Mouse (Mus musculus): ENCODE results near the gene Lsm14a. TPM values are rescaled to one million over a fixed set of nuclear protein-coding genes. Genes with fewer than 3 reads are reported as not detected.
"Not testable (repeated sequence)": the region's sequence is repeated elsewhere in the genome, so short reads cannot be mapped to it uniquely, and the experiment has no call there.

Gene Lsm14a
- total RNA-seq, 1 experiment from 2014 or later = 116 TPM

DNA sequence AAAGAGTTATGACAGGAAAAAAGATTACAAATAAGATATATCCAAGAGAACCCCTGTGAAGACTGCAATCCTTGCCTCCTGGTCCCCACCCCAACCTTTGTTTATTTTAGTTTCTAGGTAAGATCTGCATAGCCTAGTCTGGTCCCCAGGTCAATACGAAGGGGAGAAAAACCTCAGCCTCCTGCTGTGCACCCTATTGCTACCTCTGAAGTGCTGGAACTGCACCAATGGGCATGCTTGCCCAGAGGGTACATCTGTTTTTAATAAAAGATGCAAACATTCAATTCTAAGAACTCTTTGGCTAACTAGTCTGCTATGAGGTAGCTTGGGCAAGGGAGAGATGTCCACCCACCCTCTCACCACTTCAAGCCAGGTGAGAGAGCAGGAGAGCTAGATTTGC, 19.2 kb downstream of the Lsm14a start:
- DNase-seq = no peak

DNA sequence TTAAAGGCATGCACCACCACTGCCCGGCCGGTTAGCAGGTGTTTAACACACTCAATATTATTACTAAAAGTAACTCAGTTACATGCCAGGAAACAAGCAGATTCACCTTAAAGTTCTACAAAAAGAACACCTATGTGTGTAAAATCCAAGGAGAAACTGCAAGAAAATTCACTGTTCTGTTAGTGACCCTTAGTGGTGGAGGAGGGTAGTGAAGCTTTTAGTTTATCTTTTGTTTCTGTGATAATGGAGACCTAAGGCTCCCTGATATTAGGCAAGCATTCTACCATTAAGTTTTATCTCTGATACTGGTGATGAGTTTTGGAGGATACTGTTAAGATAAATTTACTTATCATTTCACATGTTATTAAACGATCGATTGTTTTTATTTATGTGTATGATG, 37.5 kb downstream of the Lsm14a start:
- DNase-seq = no peak

DNA sequence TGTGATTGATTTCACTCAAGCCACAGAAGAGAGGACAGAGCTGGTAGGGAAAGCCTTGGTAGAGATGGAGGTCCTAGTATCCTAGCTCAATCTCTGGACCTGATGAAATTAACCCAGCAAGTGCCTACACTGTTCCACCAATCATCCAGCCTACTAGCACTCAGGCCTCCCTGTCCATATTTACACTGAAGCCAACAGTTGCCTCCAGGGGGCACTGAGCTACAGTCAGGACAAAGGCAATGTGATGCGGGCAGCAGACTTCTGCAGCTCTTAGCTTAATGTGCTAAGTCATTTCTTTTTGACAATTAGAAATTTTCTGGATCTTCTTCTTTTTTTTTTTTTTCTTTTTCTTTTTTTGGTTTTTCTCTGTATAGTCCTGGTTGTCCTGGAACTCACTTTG, 41.1 kb downstream of the Lsm14a start:
- DNase-seq = no peak

DNA sequence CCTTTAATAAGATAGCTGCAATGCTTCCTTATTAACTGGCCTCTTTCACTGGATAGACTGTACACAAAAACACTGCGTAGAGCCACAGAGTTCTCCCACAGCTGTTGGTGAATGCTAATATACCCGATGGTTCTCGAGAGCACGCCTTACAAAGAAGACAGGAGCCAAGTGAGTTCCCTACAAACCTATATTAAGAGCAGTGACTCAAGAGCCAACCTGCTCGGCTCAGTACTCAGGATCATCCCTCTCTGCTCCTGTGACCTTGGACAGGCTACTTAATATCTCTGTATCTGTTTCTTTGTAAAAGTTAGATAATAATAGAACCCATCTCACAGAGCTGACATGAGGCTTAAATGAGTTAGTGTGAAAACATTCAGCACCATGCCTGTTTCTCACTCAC, 42.9 kb downstream of the Lsm14a start:
- no peak for DNase-seq

DNA sequence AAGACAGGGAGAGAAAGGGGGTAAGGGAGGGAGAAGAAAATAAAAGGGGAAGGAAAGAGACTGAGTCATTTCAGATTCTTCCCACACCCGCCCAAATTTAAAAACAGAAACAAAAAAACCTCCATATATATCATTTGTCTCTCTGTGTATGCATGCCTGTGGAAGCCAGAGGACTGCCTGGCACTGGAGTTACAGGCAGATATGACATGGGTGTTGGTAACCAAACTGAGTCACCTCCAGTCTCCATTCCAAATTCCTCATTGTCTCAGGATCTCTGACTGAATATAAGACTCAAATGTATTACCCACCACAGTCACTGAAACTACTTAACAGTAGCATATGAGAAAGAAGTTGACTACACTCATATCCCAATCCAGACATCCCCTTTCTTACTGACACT, 45.1 kb downstream of the Lsm14a start:
- no peak for DNase-seq

DNA sequence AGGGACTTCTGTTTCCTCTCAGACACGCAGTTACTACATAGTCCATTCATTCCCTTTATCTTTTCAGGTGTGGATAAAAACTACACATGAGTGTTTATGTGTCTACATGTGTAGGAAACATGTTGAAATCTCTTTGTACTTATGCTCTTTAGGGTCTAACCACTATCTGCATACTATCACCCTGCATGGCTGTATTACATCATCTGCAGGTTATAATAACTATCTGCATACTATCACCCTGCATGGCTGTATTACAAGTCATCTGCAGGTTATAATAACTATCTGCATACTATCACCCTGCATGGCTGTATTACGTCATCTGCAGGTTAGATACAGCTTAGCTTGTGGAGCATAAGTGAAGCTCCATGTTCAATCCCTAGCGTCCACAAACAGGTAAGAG, 46.1 kb downstream of the Lsm14a start:
- no peak for DNase-seq

DNA sequence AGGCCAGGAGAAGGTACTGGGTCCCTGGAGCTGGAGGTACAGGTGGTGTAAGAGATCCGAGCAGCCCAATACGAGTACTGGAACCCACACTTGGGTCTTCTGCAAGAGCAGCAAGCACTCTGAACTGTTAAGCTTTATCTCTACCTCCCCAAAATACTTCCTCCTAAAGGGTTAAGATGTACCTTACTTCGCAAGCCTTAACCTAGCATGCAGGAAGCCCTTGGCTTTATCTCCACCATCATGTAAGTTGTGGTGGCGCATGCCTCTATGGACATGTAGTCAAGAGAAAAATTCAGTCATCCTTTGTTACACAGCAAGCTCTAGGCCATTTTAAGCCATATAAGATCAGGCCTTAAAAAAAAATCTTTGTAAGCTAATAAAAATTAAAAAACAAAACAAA, 46.6 kb downstream of the Lsm14a start:
- no peak for DNase-seq

DNA sequence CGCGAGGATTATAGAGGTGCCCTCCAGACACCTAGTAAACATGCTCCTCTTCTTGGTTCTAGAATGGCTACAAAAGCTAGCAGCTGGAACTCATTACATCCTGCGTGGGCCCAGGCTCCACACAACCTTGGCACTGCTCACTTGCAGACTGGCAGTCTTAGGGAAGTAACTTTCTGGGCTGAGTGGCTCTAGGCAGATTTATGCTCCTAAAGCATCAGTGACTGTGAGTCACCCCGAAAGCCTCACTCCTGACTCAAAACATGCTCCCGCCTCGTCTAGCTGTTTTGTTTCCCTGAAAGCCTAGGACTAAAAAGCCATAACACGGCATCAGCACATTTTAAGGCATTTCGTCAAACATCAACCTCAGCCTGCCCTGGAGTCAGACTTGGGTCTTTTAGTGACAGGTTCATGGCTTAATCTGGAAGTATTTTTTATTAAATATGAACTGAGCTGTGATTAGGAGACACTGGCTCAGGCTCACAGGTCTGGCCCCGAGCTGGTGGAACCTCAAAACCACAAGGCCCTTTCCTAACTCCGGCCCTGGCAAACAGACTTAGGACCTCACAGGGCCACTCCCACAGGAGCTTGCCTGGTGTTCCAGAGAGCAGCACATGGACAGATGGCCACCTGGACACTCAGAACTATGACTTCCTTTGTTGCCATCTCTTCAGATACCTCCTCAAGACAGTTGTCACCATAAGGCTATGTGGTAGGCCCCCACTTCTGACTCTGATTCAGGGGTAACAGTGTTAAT, 50.9 kb downstream of the Lsm14a start:
- peak; percentile 33 for DNase-seq

DNA sequence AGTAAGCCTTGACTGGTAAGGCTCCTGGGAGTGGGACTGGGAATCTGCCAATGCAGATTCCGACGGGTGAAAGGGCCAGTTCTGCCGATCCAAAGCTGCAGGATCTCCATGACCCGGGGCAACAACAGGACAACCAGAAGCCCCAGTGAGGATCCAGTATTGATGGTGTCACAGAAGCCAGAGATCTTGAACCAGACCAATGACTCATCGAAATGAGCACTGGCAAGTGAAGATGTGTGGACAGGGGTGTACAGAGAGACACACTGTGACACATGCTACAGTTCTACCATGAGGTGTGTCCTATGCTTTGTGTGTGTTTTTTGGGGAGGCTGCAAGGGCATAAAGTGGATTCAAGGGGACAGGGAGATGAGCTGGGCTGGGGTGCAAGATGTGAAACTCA, 52.3 kb downstream of the Lsm14a start:
- DNase-seq = no peak

DNA sequence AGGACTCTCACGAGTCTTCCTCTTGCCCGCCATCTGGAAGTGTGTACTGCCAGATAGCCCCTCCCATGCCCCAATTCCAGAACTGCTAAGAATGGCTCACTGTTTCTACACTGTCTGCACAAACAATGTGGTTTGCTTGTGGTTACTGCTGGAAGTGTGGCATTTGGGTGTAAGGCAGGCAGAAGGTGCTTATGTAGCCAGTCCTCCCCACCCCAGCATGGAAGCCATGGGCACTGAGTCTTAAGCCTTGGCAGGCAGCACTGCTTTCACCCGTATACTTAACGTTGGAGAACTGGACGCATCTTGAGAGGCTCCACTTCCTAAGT, 54.0 kb downstream of the Lsm14a start:
- no peak for DNase-seq

DNA sequence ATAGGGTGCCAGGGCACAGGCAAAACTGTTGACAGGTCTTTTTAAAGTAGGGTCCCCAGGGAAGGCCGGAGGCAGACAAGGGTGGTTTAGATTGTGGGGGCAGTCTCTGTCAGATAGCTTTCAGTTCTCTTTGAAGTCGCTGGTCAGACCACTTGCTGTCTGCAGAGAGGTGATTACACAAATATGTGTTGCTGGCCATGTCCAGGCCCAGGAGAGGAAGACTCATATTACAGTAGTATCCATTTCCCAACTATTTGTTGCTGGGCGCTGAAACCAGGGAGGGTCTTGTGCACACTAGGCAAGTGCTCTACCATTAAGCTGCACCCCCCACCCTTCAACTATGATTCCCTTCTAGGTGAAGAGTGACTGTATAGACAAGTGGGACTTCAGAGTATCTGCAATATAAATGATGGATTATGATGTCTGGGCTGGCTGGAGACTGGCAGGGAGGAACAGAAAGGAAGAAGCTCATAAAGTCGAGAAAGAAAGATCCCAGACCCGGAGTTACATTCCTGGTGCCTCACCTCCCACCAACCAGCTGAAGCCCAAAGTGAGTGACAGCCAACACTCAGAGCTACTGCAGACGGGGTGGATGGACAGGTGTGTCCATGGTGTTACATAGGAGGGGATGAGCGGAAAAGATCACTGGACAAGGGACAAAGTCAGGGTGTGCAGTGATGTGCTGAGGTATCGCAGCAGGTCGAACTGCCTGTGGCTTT, 54.5 kb downstream of the Lsm14a start:
- DNase-seq = no peak

DNA sequence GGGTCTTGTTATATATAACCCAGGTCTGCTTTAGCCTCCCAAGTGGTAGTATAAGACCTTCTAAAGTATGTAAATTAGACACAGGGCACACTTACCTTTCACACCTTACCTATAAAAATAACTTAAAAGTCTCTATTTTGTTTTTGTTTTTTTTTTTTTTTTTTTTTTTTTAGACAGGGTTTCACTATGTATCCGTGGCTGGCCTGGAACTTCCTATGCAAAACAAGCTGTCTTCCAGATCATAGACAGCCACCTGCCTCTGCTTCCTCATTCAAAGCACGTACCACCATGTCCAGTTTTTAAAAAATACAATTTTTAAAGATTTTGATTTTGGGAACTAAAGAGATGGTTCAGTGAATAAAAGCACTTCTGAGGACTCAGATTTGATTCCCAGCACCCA, 55.8 kb downstream of the Lsm14a start:
- no peak for DNase-seq

DNA sequence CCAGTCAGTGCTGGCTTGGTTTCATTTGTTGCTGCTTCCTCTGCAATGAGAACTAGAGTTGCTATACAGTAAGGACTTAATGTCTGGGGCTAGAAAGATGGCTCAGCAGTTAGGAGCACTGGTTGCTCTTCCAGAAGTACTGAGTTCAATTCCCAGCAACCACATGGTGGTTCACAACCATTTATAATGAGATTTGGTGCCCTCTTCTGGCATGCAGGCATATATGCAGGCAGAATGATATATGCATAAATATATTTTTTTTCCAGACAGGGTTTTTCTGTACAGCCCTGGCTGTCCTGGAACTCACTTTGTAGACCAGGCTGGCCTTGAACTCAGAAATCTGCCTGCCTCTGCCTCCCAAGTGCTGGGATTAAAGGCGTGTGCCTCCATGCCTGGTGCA, 56.6 kb downstream of the Lsm14a start:
- DNase-seq = not testable (repeated sequence)

DNA sequence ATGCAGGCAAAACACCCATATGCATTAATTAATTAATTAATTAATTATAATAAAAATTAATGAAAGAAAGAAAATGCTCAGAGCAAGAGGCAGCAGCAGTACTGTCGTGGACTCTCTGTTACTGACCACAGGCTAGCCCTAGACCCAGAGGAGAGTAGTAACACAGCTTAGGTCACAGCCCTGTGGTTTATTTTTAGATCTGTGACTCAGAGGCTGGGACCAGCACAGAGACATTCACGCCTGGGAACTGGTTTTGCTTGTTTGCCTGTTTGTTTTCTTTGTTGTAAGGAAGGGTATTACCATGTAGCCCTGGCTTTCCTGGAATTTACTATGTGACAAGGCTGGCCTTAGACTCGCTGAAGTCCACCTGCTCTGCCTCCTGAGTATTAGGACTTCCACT, 65.6 kb downstream of the Lsm14a start:
- DNase-seq = no peak

DNA sequence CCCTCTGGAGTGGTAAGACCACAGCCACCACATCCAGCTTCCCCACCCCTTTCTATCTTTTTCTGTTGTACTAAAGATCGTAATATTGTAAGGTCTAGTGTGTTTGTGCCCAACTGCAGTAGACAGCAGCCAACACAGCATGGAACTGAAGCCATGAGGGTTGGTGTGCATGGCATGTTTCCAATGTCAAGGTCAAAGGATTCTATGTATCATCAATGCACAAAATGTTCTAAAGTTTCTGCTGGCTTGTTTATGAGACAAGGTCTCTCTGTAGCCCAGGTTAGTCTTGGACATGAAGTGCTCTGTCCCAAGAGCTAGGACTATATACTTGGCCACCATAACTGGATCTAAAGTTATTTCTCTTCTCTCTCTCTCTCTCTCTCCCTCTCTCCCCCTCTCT, 68.3 kb downstream of the Lsm14a start:
- DNase-seq = no peak

DNA sequence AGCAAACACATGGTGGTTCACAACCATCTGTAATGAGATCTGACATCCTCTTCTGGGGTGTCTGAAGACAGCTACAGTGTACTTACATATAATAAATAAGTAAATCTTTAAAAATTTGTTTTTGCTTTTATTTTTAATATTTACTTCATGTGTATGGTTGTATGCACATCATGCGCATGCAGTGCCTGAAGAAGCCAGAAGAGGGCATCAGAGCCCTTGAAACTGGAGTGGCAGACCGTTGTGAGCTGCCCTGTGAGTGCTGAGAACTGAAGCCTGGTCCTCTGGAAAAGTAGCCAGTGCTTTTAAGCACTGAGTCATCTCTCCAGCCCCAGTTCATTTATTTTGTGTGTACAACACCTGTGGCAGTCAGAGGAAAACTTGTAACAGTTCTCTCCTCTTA, 69.1 kb downstream of the Lsm14a start:
- no peak for DNase-seq

DNA sequence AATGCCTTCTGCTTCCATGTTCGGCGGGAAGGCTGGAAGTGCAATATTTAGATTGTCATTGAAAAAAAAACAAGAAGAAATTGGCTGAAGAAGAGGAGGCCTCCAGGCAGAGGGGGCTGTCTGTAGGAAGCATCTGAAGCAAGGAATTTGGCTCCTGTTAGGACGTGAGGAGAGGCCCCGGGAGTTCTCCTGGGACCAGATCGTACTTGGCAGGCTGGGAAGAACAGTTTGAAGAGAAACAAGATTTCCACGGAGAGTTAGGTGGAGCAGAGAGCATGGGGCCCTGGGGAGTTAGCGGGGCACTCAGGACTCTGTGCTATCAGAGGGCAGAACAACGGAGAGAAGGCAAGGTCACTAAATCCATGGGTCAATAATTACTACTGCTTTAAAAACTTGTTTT, 69.8 kb downstream of the Lsm14a start:
- DNase-seq = peak; percentile 42

DNA sequence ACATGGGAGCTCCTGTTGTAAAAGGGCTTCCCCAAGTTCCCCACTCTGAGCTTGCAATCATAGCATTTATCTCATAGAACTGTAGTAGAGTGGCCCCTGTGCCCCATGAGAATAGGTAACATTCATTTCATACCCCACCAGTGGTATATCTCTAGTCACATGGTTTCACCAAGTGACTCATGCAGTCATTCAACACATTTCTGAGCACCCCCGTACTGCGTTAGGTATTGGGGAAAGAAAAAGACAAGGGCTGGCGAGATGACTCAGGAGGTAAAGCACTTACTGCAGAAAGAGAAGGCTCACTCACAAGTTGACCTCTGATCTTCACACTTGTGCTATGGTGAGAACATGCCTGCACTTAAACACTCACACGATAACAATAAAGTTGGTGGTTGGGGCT, 71.2 kb downstream of the Lsm14a start:
- no peak for DNase-seq

DNA sequence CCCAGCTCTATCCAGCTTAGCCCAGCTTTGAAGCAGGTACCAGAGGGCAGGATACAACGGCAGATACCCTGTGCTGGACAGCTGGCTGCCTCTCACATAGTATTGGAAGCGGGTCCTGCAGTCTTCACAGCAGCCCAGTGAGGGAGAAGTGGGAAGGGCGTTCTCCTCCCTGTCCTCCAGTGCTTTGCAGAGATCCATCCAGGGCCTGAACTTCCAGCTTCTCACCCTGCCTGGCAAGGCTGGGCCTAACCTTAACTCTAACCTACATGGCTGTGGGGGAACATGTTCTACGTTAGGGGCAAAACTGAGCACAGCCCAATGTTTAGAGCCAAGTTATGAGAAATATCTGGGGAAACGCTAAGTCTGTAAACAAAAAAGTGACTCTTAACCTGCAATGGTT, 72.0 kb downstream of the Lsm14a start:
- no peak for DNase-seq

DNA sequence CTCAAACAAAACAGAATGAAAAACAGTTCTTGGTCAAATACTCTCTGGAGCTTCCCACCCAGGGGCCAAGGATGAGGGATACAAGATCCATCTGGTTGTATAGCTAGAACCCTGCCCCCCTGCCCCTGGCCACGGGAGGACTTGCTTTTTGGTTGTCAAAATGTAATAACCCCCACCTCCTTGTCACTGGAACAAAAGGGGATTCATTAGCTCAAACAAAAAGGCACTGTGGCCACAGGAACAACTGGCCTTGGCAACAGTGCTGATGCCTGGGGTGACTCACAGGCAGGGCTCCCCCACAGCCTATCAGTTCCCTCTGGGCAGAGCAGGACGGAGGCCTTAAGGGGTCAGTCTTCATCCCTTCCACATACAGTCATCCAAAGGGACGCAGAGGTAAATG, 73.2 kb downstream of the Lsm14a start:
- peak; percentile 49 for DNase-seq

DNA sequence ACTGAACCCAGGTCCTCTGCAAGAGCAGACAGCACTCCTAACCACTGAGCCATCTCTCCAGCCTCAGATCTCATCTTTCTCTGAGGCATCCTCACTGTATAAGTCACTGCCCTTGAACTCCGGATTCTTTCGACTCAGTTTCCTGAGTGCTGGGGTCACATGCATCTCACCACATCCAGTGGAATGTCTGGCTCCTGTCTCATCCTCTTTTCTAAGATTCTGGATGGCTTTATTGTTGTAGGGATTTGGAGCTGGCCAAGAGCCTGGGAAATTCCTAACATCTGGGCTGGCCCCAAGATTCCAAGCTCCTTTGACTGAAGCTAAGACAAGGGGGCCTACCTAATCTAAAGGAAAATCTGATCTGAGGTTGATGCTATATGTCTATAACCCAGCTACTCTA, 74.0 kb downstream of the Lsm14a start:
- DNase-seq = no peak

DNA sequence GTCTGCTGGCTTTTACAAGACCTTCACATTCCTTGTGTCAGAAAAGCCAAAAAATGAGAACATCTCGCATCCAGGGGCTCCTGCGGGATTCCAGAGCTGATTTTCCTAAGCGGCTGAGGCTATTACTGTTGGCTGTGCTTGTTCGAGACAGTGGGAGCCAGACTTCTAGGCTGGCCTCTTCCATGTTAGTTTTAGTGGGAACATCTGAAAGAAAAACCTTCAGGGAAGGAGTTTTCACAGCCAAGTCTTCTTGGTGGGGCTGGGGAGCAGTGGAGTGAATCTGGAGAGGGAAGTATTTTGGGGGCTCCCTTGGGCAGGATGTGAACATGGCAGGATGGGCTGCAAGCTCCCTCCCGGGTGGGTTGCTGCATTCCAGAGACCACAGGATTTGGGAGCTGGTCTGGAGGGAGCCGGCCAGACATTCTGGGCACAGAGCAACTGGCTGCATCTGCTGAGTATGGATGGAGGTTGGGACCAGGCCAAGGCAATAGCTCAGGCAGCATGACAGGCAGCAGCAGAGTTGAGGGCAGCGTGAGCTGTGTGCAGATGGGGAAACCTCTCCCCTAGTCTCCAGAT, 75.1 kb downstream of the Lsm14a start:
- peak; percentile 68 for DNase-seq

DNA sequence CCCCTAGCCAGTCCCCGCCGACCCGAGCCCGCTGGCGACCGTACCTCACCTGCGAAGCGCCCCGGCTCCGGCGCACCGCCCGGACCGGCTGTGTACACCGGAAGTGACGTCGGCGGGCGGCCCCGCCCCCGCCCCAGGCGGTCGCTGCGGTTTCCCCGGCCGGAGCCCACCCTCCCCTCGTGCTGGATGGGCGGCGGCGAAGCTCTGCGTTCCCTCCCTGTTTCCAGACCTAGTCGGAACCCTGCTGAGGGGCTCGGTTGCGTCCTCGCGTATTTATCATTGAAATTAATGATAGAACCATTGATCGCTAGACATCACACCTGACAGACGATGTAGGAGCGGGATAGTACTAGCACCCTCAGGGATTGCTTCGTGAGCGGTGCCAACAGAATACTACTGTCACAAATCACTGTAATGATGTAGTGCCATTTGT, 79.7 kb downstream of the Lsm14a start, which contains the start of gene 4931406P16Rik:
4931406P16Rik (minus strand) TSS at position 109 of the 433 bp plus-strand sequence.
- DNase-seq = peak; percentile 90
